Mouse (Mus musculus) cortical plate, adult 2 months (tissue): ENCODE measurements at regions not wholly inside any gene's neighbourhood (a gene's known extent, or its start where the extent isn't known, plus 50 kb on each side); places are given as distances from the start of the nearest gene placed in this dataset.

ENCODE experiments used
- CTCF ChIP-seq: fragments of 200-500 bp; IDR thresholded peaks from 2 replicates; pipeline ENCODE4 v1.5.1; 2011; ENCODE audit warnings: mild to moderate bottlenecking, control low read depth, low read length; ENCODE audit not compliant: insufficient read depth; ENCODE audit errors: extremely low read depth
- POLR2A ChIP-seq: fragments of 200-500 bp; IDR thresholded peaks from 2 replicates; pipeline ENCODE4 v1.6.1; 2011; ENCODE audit warnings: mild to moderate bottlenecking, low read length, control low read depth; ENCODE audit not compliant: insufficient read depth; ENCODE audit errors: extremely low read depth

DNA sequence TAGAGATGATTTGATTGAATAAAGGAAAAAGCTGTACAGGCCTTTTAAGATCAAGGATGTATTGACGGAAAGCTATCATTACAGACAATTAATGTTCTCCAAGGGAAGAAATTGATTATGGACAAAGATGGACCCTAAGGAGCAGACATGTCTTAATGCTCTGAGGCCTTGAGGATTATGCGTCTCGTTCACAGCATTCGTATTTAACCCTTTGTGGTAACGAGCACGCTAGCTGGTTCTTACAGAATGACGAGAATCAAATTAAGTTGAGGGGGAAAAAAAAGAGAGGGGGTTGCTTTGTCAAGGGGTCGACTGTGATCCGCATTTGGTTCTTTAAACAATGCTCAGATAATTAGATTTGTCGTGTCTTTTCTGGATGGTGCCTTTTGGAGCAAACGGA is 233.3 kb upstream of the Dnajc19 start:
- TF ChIP-seq CTCF (no peak), POLR2A (no peak)
